ENCODE assay signal across 8 mouse cellular contexts in the genomic region with DNA sequence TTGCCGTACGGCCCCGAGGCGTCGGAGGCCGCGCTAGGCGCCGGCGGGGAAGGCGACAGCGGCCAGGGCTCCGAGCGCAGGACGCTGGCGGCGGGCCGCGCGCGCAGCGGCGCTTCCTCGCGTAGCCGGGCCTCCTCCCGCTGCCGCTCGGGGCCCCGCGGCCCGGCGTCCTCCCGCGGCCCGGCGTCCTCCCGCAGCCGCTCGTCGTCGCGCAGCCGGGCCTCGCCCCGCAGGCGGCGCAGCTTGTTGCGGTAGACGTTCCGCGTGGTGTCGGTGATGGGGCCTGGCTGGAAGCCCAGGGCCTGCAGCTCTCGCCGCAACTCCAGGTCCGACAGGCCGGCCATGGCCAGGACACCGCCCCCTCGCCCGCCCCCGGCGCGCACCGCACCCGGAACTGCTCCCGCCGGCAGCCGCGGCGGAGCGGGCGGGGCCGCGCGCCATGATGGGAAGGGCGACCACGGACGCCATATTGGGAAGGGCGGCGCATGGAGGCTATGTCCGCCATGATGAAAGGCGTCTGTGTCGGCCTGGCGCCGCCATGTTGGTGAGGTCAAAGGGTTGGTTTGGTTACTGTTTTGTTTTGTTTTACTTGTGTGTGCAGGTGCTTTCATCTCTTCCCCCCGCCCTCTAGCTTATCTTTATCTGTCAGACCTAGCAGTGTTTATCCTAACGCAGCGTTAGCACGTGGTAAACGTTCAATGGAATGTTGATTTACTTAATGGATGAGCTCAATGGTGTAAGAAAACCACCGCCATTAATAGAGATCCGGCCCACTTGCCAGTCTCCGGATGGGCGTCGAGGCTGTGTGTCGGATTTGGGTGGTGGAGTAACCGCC. TPM values are rescaled to one million over a fixed set of nuclear protein-coding genes. Genes with fewer than 3 reads are reported as not detected.
A peak's percentile ranks its signal among the peaks of the same experiment; 100 is the strongest.
DNase-seq lines count a peak whose midpoint lies in the region; ATAC-seq and TF ChIP-seq lines count a peak whose summit lies in the region.

A gene (minus strand): TSS at position 395 of the 835 bp plus-strand sequence.

- WGBS in forebrain, embryonic 12.5 days = 5% methylated on average over 86 of the region's 97 CpGs
- WGBS in heart, postnatal 0 days = 4% methylated on average over 73 of the region's 97 CpGs
- 2% methylated on average over 97 of the region's 97 CpGs for WGBS in large intestine, adult 2 months
- 4% methylated on average over 60 of the region's 97 CpGs for WGBS in liver, postnatal 0 days (ENCODE audit: insufficient replicate concordance)
- WGBS in neural tube, embryonic 14.5 days = 5% methylated on average over 76 of the region's 97 CpGs

- peak within 1 kb of the TSS; percentile 83 for H3K4me3 ChIP-seq in E14TG2a.4 (replicated peaks; ENCODE audit: low read length)
- peak within 1 kb of the TSS; percentile 97 for H3K4me3 ChIP-seq in forebrain, embryonic 12.5 days (replicated peaks)
- peak within 1 kb of the TSS; percentile 94 for H3K4me3 ChIP-seq in heart, postnatal 0 days (ENCODE audit: low read depth, low read length)
- peak within 1 kb of the TSS; percentile 86 for H3K4me3 ChIP-seq in liver, postnatal 0 days (ENCODE audit: low read depth, low read length)
- H3K4me3 ChIP-seq in neural tube, embryonic 14.5 days (ENCODE audit: low read depth, low read length) = peak within 1 kb of the TSS; percentile 87

- peak within 1 kb of the TSS; percentile 97 for H3K27ac ChIP-seq in forebrain, embryonic 12.5 days
- H3K27ac ChIP-seq in heart, postnatal 0 days (ENCODE audit: low read depth) = peak within 1 kb of the TSS; percentile 96
- H3K27ac ChIP-seq in liver, postnatal 0 days (ENCODE audit: low read depth) = peak within 1 kb of the TSS; percentile 95
- peak within 1 kb of the TSS; percentile 96 for H3K27ac ChIP-seq in neural tube, embryonic 14.5 days (ENCODE audit: low read depth, low read length)

- H3K36me3 ChIP-seq in E14TG2a.4 (ENCODE audit: insufficient read depth, low read length) = peaks cover 22% of the 10 kb centered on the region
- peaks cover 32% of the 10 kb centered on the region for H3K36me3 ChIP-seq in forebrain, embryonic 12.5 days (replicated peaks)
- peaks cover 28% of the 10 kb centered on the region for H3K36me3 ChIP-seq in heart, postnatal 0 days (replicated peaks; ENCODE audit: control insufficient read depth, insufficient read depth, low read length)
- peaks cover 13% of the 10 kb centered on the region for H3K36me3 ChIP-seq in liver, postnatal 0 days (replicated peaks; ENCODE audit: insufficient read depth, low read length)
- no peaks in the 10 kb centered on the region for H3K36me3 ChIP-seq in neural tube, embryonic 14.5 days (ENCODE audit: control insufficient read depth, insufficient read depth, low read length)

- H3K9ac ChIP-seq in forebrain, embryonic 12.5 days = peak within 1 kb of the TSS; percentile 98
- H3K9ac ChIP-seq in heart, postnatal 0 days (replicated peaks; ENCODE audit: low read depth, low read length) = peak within 1 kb of the TSS; percentile 97
- H3K9ac ChIP-seq in liver, postnatal 0 days (replicated peaks) = peak within 1 kb of the TSS; percentile 92
- H3K9ac ChIP-seq in neural tube, embryonic 14.5 days (replicated peaks; ENCODE audit: low read depth, low read length) = peak within 1 kb of the TSS; percentile 97

- TF ChIP-seq CTCF in E14TG2a.4 (conservative IDR thresholded peaks at IDR 0.05; ENCODE audit: low read length) = no peak
- TF ChIP-seq CTCF in heart, postnatal 0 days (IDR thresholded peaks at IDR 0.05; ENCODE audit: low read depth) = no peak
- no peak for TF ChIP-seq CTCF in liver, postnatal 0 days (IDR thresholded peaks at IDR 0.05; ENCODE audit: low read depth)

- H3K27me3 ChIP-seq in E14TG2a.4 (ENCODE audit: insufficient read depth, low read length) = no peaks in the 10 kb centered on the region
- 0 out of 2 replicates have a peak, but pooled peaks cover 4% of the 10 kb centered on the region for H3K27me3 ChIP-seq in forebrain, embryonic 12.5 days
- no peaks in the 10 kb centered on the region for H3K27me3 ChIP-seq in heart, postnatal 0 days (ENCODE audit: control insufficient read depth, insufficient read depth, low read length)
- H3K27me3 ChIP-seq in liver, postnatal 0 days (ENCODE audit: insufficient read depth, low read length) = no peaks in the 10 kb centered on the region
- no peaks in the 10 kb centered on the region for H3K27me3 ChIP-seq in neural tube, embryonic 14.5 days (ENCODE audit: control insufficient read depth, insufficient read depth, low read length)

- peak within 1 kb of the TSS; percentile 80 for H3K4me2 ChIP-seq in forebrain, embryonic 12.5 days
- H3K4me2 ChIP-seq in heart, postnatal 0 days (ENCODE audit: low read depth, low read length) = peak within 1 kb of the TSS; percentile 93
- H3K4me2 ChIP-seq in liver, postnatal 0 days (ENCODE audit: low read depth, low read length) = peak within 1 kb of the TSS; percentile 95
- peak within 1 kb of the TSS; percentile 76 for H3K4me2 ChIP-seq in neural tube, embryonic 14.5 days (ENCODE audit: low read depth, low read length)

- no peaks in the 10 kb centered on the region for H3K9me3 ChIP-seq in E14TG2a.4 (ENCODE audit: low read length)
- no peaks in the 10 kb centered on the region for H3K9me3 ChIP-seq in forebrain, embryonic 12.5 days
- no peaks in the 10 kb centered on the region for H3K9me3 ChIP-seq in heart, postnatal 0 days (replicated peaks; ENCODE audit: control insufficient read depth, low read length)
- no peaks in the 10 kb centered on the region for H3K9me3 ChIP-seq in liver, postnatal 0 days (ENCODE audit: low read length)
- H3K9me3 ChIP-seq in neural tube, embryonic 14.5 days (ENCODE audit: control insufficient read depth, low read length) = no peaks in the 10 kb centered on the region

- TF ChIP-seq EP300 in heart, postnatal 0 days (IDR thresholded peaks at IDR 0.05; ENCODE audit: low read depth) = no peak
- no peak for TF ChIP-seq EP300 in liver, postnatal 0 days (IDR thresholded peaks at IDR 0.05; ENCODE audit: low read depth)

- peak; percentile 93 for DNase-seq in c-Kit-positive CD71-positive TER-119-positive erythroid progenitor cells, embryonic 14.5 days (ENCODE audit: low spot score)
- DNase-seq in heart, postnatal 0 days (ENCODE audit: low spot score) = peak; percentile 94
- DNase-seq in large intestine, adult 2 months (ENCODE audit: low read depth, low spot score) = peak; percentile 74
- DNase-seq in liver, postnatal 0 days = peak; percentile 97
- DNase-seq in testis, postnatal 10 days (ENCODE audit: low spot score) = peak; percentile 97

- H3K4me1 ChIP-seq in E14TG2a.4 (replicated peaks; ENCODE audit: low read depth, low read length) = peaks cover 68% of the 10 kb centered on the region
- H3K4me1 ChIP-seq in forebrain, embryonic 12.5 days = peaks cover 41% of the 10 kb centered on the region
- no peaks in the 10 kb centered on the region for H3K4me1 ChIP-seq in heart, postnatal 0 days (ENCODE audit: control insufficient read depth, insufficient read depth)
- H3K4me1 ChIP-seq in liver, postnatal 0 days (ENCODE audit: insufficient read depth) = peaks cover 11% of the 10 kb centered on the region
- H3K4me1 ChIP-seq in neural tube, embryonic 14.5 days (ENCODE audit: control insufficient read depth, insufficient read depth, low read length) = peaks cover 45% of the 10 kb centered on the region

- peak; percentile 95 for ATAC-seq in forebrain, embryonic 12.5 days (ENCODE audit: low FRiP score)
- peak; percentile 97 for ATAC-seq in heart, postnatal 0 days (ENCODE audit: insufficient read depth, low read depth)
- peak; percentile 94 for ATAC-seq in liver, postnatal 0 days
- peak; percentile 86 for ATAC-seq in neural tube, embryonic 14.5 days (ENCODE audit: low read depth)

RNA-seq across cellular contexts. Expression of the gene that starts here (rescaled TPM):
- 30.6 and 30.8 TPM in 2 replicates for polyA plus RNA-seq in forebrain, embryonic 12.5 days (2016; fragmentation: Nextera tagmentation; extraction: Ambion mirVana)
- 40.2 and 45.4 TPM in 2 replicates for total RNA-seq in heart, postnatal 0 days (2014; rRNA removed; ENCODE audit: low replicate concordance)
- polyA plus RNA-seq in heart, postnatal 0 days (2015; fragmentation: Nextera tagmentation; extraction: Ambion mirVana) = 6.5 and 7.1 TPM in 2 replicates
- polyA plus RNA-seq in large intestine, adult 2 months (2012; rRNA removed) = 49.6 and 59.5 TPM in 2 replicates
- 4.7 and 5.2 TPM in 2 replicates for polyA plus RNA-seq in liver, postnatal 0 days (2015; fragmentation: Nextera tagmentation; extraction: Ambion mirVana)
- polyA plus RNA-seq in neural tube, embryonic 14.5 days (2014; fragmentation: Nextera tagmentation; extraction: Ambion mirVana) = 15.6 and 18.0 TPM in 2 replicates

Comparison
In these comparisons a context has a peak if more than half of its experiments do, and no peak if none do; other contexts are left out.
1. Peak in every context shown above with its lines: DNase-seq, ATAC-seq, H3K4me3 ChIP-seq and H3K27ac ChIP-seq.